Mouse (Mus musculus) liver, postnatal 0 days (tissue): Measurements from ENCODE around the gene Cd160.

Experiments
- CTCF ChIP-seq: sonication (generic); IDR thresholded peaks from 2 replicates; pipeline ENCODE4 v1.5.1; 2016; ENCODE audit warnings: antibody characterized with exemption, low read depth
- EP300 ChIP-seq: IDR thresholded peaks from 2 replicates; pipeline ENCODE4 v1.6.1; 2016; ENCODE audit warnings: antibody characterized with exemption, low read depth, mild to moderate bottlenecking

GRCm38 (mm10) chr3:96828308-96828864 lies 765 bp downstream of the Cd160 start:
- TF ChIP-seq CTCF (no peak), EP300 (no peak)
